Mouse (Mus musculus): Measurements from ENCODE around the gene Itih5. TPM values are rescaled to one million over a fixed set of nuclear protein-coding genes. Genes with fewer than 3 reads are reported as not detected.

Itih5 gene
- polyA plus RNA-seq, 1 experiment from 2014 or later = 3.2 TPM

GRCm38 (mm10) chr2:10137320-10137719, 16.1 kb upstream of the Itih5 start:
- TF ChIP-seq CTCF (IDR thresholded peaks at IDR 0.05; ENCODE audit: low read depth) = no peak
- TF ChIP-seq EP300 (IDR thresholded peaks at IDR 0.05; ENCODE audit: low read depth) = peak; percentile 79; the same call in 1 of the 2 replicates
- WGBS (ENCODE audit: insufficient replicate concordance) = 52% methylated on average over 2 of the region's 2 CpGs
- no peak overlapping the region for H3K4me2 ChIP-seq (ENCODE audit: low read depth, low read length)
- no peak overlapping the region for H3K9ac ChIP-seq (replicated peaks)
- no peaks in the 10 kb centered on the region for H3K9me3 ChIP-seq (ENCODE audit: low read length)
- H3K36me3 ChIP-seq (replicated peaks; ENCODE audit: insufficient read depth, low read length) = no peaks in the 10 kb centered on the region
- H3K27ac ChIP-seq (ENCODE audit: low read depth) = peak overlapping the region; percentile 74
- no peaks in the 10 kb centered on the region for H3K27me3 ChIP-seq (ENCODE audit: insufficient read depth, low read length)
- H3K4me3 ChIP-seq (ENCODE audit: low read depth, low read length) = no peak overlapping the region
- ATAC-seq (peak; percentile 80), DNase-seq (peak; percentile 50)
- peaks cover 5% of the 10 kb centered on the region for H3K4me1 ChIP-seq (ENCODE audit: insufficient read depth)

GRCm38 (mm10) chr2:10140456-10140855, 12.9 kb upstream of the Itih5 start:
- ATAC-seq = no peak
- H3K4me1 ChIP-seq (ENCODE audit: insufficient read depth) = peaks cover 3% of the 10 kb centered on the region; the same call in 1 of the 2 replicates

GRCm38 (mm10) chr2:10142472-10143454, 10.6 kb upstream of the Itih5 start:
- no peaks in the 10 kb centered on the region for H3K36me3 ChIP-seq (replicated peaks; ENCODE audit: insufficient read depth, low read length)
- H3K4me3 ChIP-seq (ENCODE audit: low read depth, low read length) = no peak overlapping the region
- H3K4me2 ChIP-seq (ENCODE audit: low read depth, low read length) = no peak overlapping the region
- WGBS (ENCODE audit: insufficient replicate concordance) = 26% methylated on average over 8 of the region's 8 CpGs
- DNase-seq (peak; percentile 70), ATAC-seq (peak; percentile 92)
- no peaks in the 10 kb centered on the region for H3K27me3 ChIP-seq (ENCODE audit: insufficient read depth, low read length)
- no peaks in the 10 kb centered on the region for H3K4me1 ChIP-seq (ENCODE audit: insufficient read depth)
- no peak overlapping the region for H3K27ac ChIP-seq (ENCODE audit: low read depth)
- peak; percentile 90 for TF ChIP-seq CTCF (IDR thresholded peaks at IDR 0.05; ENCODE audit: low read depth)
- no peak; the same call in 1 of the 2 replicates for TF ChIP-seq EP300 (IDR thresholded peaks at IDR 0.05; ENCODE audit: low read depth)
- no peak overlapping the region for H3K9ac ChIP-seq (replicated peaks)
- no peaks in the 10 kb centered on the region for H3K9me3 ChIP-seq (ENCODE audit: low read length)

More at GRCm38 (mm10) chr2:10140456-10140855, 12.9 kb upstream of the Itih5 start:
- DNase-seq = no peak
- TF ChIP-seq EP300 (IDR thresholded peaks at IDR 0.05; ENCODE audit: low read depth) (no peak), CTCF (IDR thresholded peaks at IDR 0.05; ENCODE audit: low read depth) (no peak)
- Histone ChIP-seq H3K4me2 (ENCODE audit: low read depth, low read length) (no peak overlapping the region), H3K27me3 (ENCODE audit: insufficient read depth, low read length) (no peaks in the 10 kb centered on the region), H3K27ac (ENCODE audit: low read depth) (no peak overlapping the region), H3K9me3 (ENCODE audit: low read length) (no peaks in the 10 kb centered on the region), H3K9ac (replicated peaks) (no peak overlapping the region), H3K36me3 (replicated peaks; ENCODE audit: insufficient read depth, low read length) (no peaks in the 10 kb centered on the region), H3K4me3 (ENCODE audit: low read depth, low read length) (no peak overlapping the region)
- 70% methylated on average over 5 of the region's 5 CpGs for WGBS (ENCODE audit: insufficient replicate concordance)

GRCm38 (mm10) chr2:10145514-10145913, 7.9 kb upstream of the Itih5 start:
- Histone ChIP-seq H3K27me3 (ENCODE audit: insufficient read depth, low read length) (no peaks in the 10 kb centered on the region), H3K36me3 (replicated peaks; ENCODE audit: insufficient read depth, low read length) (no peaks in the 10 kb centered on the region), H3K4me3 (ENCODE audit: low read depth, low read length) (no peak overlapping the region), H3K4me2 (ENCODE audit: low read depth, low read length) (no peak overlapping the region), H3K27ac (ENCODE audit: low read depth) (no peak overlapping the region), H3K4me1 (ENCODE audit: insufficient read depth) (no peaks in the 10 kb centered on the region), H3K9me3 (ENCODE audit: low read length) (no peaks in the 10 kb centered on the region), H3K9ac (replicated peaks) (no peak overlapping the region)
- no peak for TF ChIP-seq CTCF (IDR thresholded peaks at IDR 0.05; ENCODE audit: low read depth)
- no peak for TF ChIP-seq EP300 (IDR thresholded peaks at IDR 0.05; ENCODE audit: low read depth)
- WGBS (ENCODE audit: insufficient replicate concordance) = 44% methylated on average over 6 of the region's 6 CpGs
- DNase-seq (no peak), ATAC-seq (no peak)

- Histone ChIP-seq H3K27me3 (ENCODE audit: insufficient read depth, low read length) (no peaks in the 10 kb centered on the region), H3K36me3 (replicated peaks; ENCODE audit: insufficient read depth, low read length) (no peaks in the 10 kb centered on the region), H3K27ac (ENCODE audit: low read depth) (no peak overlapping the region), H3K9ac (replicated peaks) (no peak overlapping the region), H3K4me1 (ENCODE audit: insufficient read depth) (peaks cover 3% of the 10 kb centered on the region), H3K4me3 (ENCODE audit: low read depth, low read length) (no peak overlapping the region), H3K4me2 (ENCODE audit: low read depth, low read length) (no peak overlapping the region), H3K9me3 (ENCODE audit: low read length) (no peaks in the 10 kb centered on the region)
- TF ChIP-seq CTCF (IDR thresholded peaks at IDR 0.05; ENCODE audit: low read depth) (no peak), EP300 (IDR thresholded peaks at IDR 0.05; ENCODE audit: low read depth) (no peak)
- 75% methylated on average over 8 of the region's 8 CpGs for WGBS (ENCODE audit: insufficient replicate concordance)
- DNase-seq (no peak), ATAC-seq (no peak)
These were observed 6.2 kb upstream of the Itih5 start for GRCm38 (mm10) chr2:10147176-10147575.

- TF ChIP-seq CTCF (IDR thresholded peaks at IDR 0.05; ENCODE audit: low read depth) (no peak), EP300 (IDR thresholded peaks at IDR 0.05; ENCODE audit: low read depth) (0 out of 2 replicates have a peak, but pooled peaks have one; percentile 41)
- 22% methylated on average over 5 of the region's 5 CpGs for WGBS (ENCODE audit: insufficient replicate concordance)
- H3K27me3 ChIP-seq (ENCODE audit: insufficient read depth, low read length) = no peaks in the 10 kb centered on the region
- peak overlapping the region; percentile 52 for H3K27ac ChIP-seq (ENCODE audit: low read depth)
- H3K9me3 ChIP-seq (ENCODE audit: low read length) = no peaks in the 10 kb centered on the region
- no peak overlapping the region for H3K4me3 ChIP-seq (ENCODE audit: low read depth, low read length)
- peak overlapping the region; percentile 95 for H3K4me2 ChIP-seq (ENCODE audit: low read depth, low read length)
- peak; percentile 58 for DNase-seq
- H3K9ac ChIP-seq (replicated peaks) = no peak overlapping the region
- ATAC-seq = no peak
- H3K4me1 ChIP-seq (ENCODE audit: insufficient read depth) = peaks cover 23% of the 10 kb centered on the region
- H3K36me3 ChIP-seq (replicated peaks; ENCODE audit: insufficient read depth, low read length) = no peaks in the 10 kb centered on the region
These were observed 781 bp upstream of the Itih5 start for GRCm38 (mm10) chr2:10152590-10152989.

All from liver, postnatal 0 days (tissue).